Mouse (Mus musculus): ENCODE data around the gene Ptn. TPM values are rescaled to one million over a fixed set of nuclear protein-coding genes. Genes with fewer than 3 reads are reported as not detected.

Gene Ptn
- polyA plus RNA-seq, 1 experiment from 2014 or later: 427 TPM

DNA sequence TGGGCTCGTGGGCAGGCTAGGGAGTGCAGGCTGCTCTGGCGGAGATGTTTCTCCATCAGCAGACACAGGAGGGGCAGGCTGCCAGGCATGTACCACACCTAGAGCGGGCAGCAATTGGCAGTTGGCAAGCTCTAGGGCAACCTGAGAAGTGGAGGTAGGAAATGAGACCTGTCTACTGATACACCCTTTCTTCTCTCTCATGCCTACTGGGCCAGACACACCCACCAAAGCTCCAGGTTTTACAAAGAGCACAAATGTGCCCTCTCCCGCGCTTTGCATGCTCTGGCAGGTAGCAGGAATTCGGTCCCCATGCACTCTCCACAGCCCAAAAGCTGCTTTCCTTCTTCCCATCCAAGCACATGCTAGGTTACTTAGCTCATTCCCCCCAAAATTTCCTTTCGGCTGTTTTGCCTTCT, 701 bp downstream of the Ptn start:
- 4% methylated on average over 7 of the region's 7 CpGs for WGBS
- Histone ChIP-seq H3K4me3 (peak overlapping the region; percentile 65), H3K9ac (peak overlapping the region; percentile 74), H3K4me1 (peaks cover 21% of the 10 kb centered on the region), H3K4me2 (replicated peaks) (peak overlapping the region; percentile 74), H3K9me3 (no peaks in the 10 kb centered on the region), H3K27ac (peak overlapping the region; percentile 42; the same call in 1 of the 2 replicates), H3K27me3 (replicated peaks) (no peaks in the 10 kb centered on the region), H3K36me3 (peaks cover 4% of the 10 kb centered on the region)
- ATAC-seq (ENCODE audit: low FRiP score, low read depth): peak; percentile 49

- Histone ChIP-seq H3K9ac (peak overlapping the region; percentile 74), H3K4me2 (replicated peaks) (peak overlapping the region; percentile 74), H3K27ac (no peak overlapping the region)
Observed at GRCm38 (mm10) chr6:36808306-36809058, 1.5 kb downstream of the Ptn start.

DNA sequence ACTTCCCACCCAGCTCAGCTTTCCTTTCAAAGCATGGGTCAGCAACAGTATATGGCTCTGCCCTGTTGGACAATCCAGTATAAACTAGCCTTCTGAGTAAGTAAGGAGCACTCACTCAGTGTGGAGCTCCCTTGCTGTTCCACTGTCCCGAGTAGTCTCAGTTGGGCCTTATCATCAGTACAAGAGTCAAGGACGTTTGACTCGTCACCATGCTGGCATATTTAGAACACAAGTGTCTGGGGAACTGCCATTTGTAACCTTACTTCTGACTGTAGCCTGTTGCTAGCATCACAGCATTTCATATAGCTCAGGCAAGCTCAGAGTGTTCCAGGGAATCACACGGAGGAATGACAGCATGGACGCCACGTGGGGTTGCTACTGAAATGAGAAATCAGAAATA, 3.1 kb downstream of the Ptn start:
- Histone ChIP-seq H3K27me3 (replicated peaks) (no peaks in the 10 kb centered on the region), H3K9me3 (no peaks in the 10 kb centered on the region), H3K4me1 (peaks cover 21% of the 10 kb centered on the region), H3K4me2 (replicated peaks) (peak overlapping the region; percentile 43), H3K4me3 (no peak overlapping the region), H3K9ac (no peak overlapping the region), H3K27ac (no peak overlapping the region), H3K36me3 (peaks cover 12% of the 10 kb centered on the region)
- no peak for ATAC-seq (ENCODE audit: low FRiP score, low read depth)
- WGBS: 88% methylated on average over 6 of the region's 6 CpGs

More at GRCm38 (mm10) chr6:36808306-36809058, 1.5 kb downstream of the Ptn start:
- no peaks in the 10 kb centered on the region for H3K27me3 ChIP-seq (replicated peaks)
- H3K4me3 ChIP-seq: peak overlapping the region; percentile 65
- WGBS: 16% methylated on average over 7 of the region's 7 CpGs
- H3K9me3 ChIP-seq: no peaks in the 10 kb centered on the region
- peaks cover 21% of the 10 kb centered on the region for H3K4me1 ChIP-seq
- no peak for ATAC-seq (ENCODE audit: low FRiP score, low read depth)
- H3K36me3 ChIP-seq: peaks cover 6% of the 10 kb centered on the region

- no peak overlapping the region for H3K9ac ChIP-seq
- H3K27ac ChIP-seq: no peak overlapping the region
- no peak overlapping the region for H3K4me3 ChIP-seq
- H3K4me1 ChIP-seq: peaks cover 11% of the 10 kb centered on the region
- no peak for ATAC-seq (ENCODE audit: low FRiP score, low read depth)
- 68% methylated on average over 5 of the region's 5 CpGs for WGBS
- no peaks in the 10 kb centered on the region for H3K27me3 ChIP-seq (replicated peaks)
- no peaks in the 10 kb centered on the region for H3K9me3 ChIP-seq
- peaks cover 8% of the 10 kb centered on the region; the same call in 1 of the 2 replicates for H3K36me3 ChIP-seq
- H3K4me2 ChIP-seq (replicated peaks): no peak overlapping the region
Observed at GRCm38 (mm10) chr6:36800309-36800946, 9.6 kb downstream of the Ptn start.

- Histone ChIP-seq H3K27ac (peak overlapping the region; percentile 34; the same call in 1 of the 2 replicates), H3K4me2 (replicated peaks) (no peak overlapping the region), H3K9ac (no peak overlapping the region), H3K4me3 (no peak overlapping the region), H3K4me1 (peaks cover 16% of the 10 kb centered on the region), H3K36me3 (no peaks in the 10 kb centered on the region; the same call in 1 of the 2 replicates), H3K27me3 (replicated peaks) (no peaks in the 10 kb centered on the region), H3K9me3 (no peaks in the 10 kb centered on the region)
- 17% methylated on average over 3 of the region's 3 CpGs for WGBS
- peak; percentile 46 for ATAC-seq (ENCODE audit: low FRiP score, low read depth)
Observed at GRCm38 (mm10) chr6:36797066-36797655, 12.9 kb downstream of the Ptn start.

DNA sequence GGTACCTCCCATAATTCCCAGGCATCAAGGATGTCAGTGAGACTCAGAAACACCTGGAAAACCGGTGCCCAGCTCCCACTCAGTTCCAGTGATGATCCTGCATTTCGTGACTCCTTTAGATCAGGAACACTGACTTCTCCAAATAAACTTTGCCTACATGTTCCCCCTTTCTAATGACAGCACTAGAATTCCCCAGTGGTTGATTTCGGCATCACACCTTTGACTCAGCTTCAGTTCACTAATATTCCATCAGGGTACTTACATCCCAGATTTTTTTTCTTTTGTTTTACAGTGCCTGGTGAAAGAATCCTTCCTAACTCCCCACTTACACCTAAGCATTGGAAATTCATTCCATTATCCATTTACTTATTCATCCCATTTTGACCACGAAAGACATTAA, 15.5 kb downstream of the Ptn start:
- no peak for ATAC-seq (ENCODE audit: low FRiP score, low read depth)
- Histone ChIP-seq H3K4me1 (peaks cover 14% of the 10 kb centered on the region), H3K27ac (no peak overlapping the region), H3K4me2 (replicated peaks) (no peak overlapping the region), H3K36me3 (no peaks in the 10 kb centered on the region), H3K9ac (no peak overlapping the region), H3K4me3 (no peak overlapping the region), H3K9me3 (no peaks in the 10 kb centered on the region), H3K27me3 (replicated peaks) (no peaks in the 10 kb centered on the region)
- WGBS: 80% methylated on average over 4 of the region's 4 CpGs

GRCm38 (mm10) chr6:36793775-36794174, 16.2 kb downstream of the Ptn start:
- WGBS: 41% methylated on average over 5 of the region's 5 CpGs
- no peak for ATAC-seq (ENCODE audit: low FRiP score, low read depth)

DNA sequence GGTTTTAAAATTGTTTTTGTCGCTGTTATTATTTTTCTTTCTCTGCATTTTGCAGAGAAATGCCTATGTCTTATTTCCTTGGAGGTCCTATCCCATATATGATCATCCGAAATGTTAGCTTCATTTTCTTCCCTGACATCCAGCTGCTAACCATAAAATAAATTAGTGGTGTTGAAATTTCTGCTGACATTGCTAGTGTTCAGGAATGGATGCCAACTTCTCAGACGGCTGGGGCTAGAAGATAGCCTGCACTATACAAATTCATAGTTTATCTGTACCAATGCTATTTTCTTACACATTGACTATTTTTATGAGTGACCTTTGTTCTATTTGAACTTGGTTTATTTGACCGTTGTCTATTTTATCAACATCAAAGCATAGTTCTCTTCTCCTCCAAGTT, 20.8 kb downstream of the Ptn start:
- 48% methylated on average over 4 of the region's 4 CpGs for WGBS
- Histone ChIP-seq H3K27me3 (replicated peaks) (no peaks in the 10 kb centered on the region), H3K9ac (no peak overlapping the region), H3K9me3 (no peaks in the 10 kb centered on the region), H3K4me2 (replicated peaks) (no peak overlapping the region), H3K4me1 (peaks cover 37% of the 10 kb centered on the region), H3K27ac (no peak overlapping the region), H3K36me3 (no peaks in the 10 kb centered on the region), H3K4me3 (no peak overlapping the region)
- ATAC-seq (ENCODE audit: low FRiP score, low read depth): no peak

More at GRCm38 (mm10) chr6:36793775-36794174, 16.2 kb downstream of the Ptn start:
- no peak overlapping the region for H3K9ac ChIP-seq
- H3K4me3 ChIP-seq: no peak overlapping the region
- H3K27ac ChIP-seq: no peak overlapping the region
- no peaks in the 10 kb centered on the region for H3K27me3 ChIP-seq (replicated peaks)
- H3K9me3 ChIP-seq: no peaks in the 10 kb centered on the region
- H3K4me2 ChIP-seq (replicated peaks): no peak overlapping the region
- peaks cover 18% of the 10 kb centered on the region for H3K4me1 ChIP-seq
- no peaks in the 10 kb centered on the region for H3K36me3 ChIP-seq

DNA sequence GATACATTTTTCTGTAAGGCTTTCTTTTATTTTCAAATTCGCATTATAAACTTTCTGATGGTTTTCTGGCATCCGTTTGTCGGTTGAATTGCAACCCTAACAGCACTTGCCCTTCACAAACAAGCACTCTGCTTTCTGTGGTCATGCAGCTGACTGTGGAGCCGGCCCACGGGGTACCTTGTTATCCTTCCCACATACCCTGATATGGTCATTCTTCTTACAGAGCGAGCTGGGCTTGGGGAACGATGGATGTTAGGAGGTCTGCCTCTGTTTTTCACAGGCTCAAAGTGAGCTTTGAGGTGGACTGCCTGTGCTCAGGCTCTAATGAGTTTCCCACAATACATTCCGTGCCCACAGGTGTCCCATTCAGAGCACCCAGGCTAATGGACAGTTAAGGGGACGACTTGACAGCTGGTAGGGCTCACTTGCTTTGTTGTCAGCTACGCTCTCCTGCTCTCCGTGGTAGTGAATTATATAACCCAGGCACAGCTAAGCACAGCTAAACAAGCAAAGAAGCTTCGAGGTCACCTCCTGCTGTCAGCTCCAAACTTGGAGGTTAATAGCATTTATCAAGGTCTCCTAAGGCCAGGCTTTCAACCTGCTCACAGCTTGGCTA, 21.3 kb downstream of the Ptn start:
- Histone ChIP-seq H3K4me3 (no peak overlapping the region), H3K9ac (no peak overlapping the region), H3K27ac (no peak overlapping the region), H3K4me1 (peaks cover 35% of the 10 kb centered on the region), H3K4me2 (replicated peaks) (peak overlapping the region; percentile 22; the same call in 1 of the 2 replicates), H3K27me3 (replicated peaks) (no peaks in the 10 kb centered on the region), H3K36me3 (no peaks in the 10 kb centered on the region), H3K9me3 (no peaks in the 10 kb centered on the region)
- WGBS: 17% methylated on average over 12 of the region's 12 CpGs
- ATAC-seq (ENCODE audit: low FRiP score, low read depth): peak; percentile 64

GRCm38 (mm10) chr6:36784682-36785208, 25.3 kb downstream of the Ptn start:
- Histone ChIP-seq H3K4me3 (no peak overlapping the region), H3K9ac (no peak overlapping the region), H3K36me3 (no peaks in the 10 kb centered on the region), H3K4me2 (replicated peaks) (0 out of 2 replicates have a peak overlapping the region, but pooled peaks have one; percentile 20), H3K27me3 (replicated peaks) (no peaks in the 10 kb centered on the region; the same call in 1 of the 2 replicates), H3K27ac (no peak overlapping the region), H3K4me1 (peaks cover 41% of the 10 kb centered on the region), H3K9me3 (no peaks in the 10 kb centered on the region)
- WGBS: 14% methylated on average over 3 of the region's 3 CpGs
- peak; percentile 79 for ATAC-seq (ENCODE audit: low FRiP score, low read depth)

DNA sequence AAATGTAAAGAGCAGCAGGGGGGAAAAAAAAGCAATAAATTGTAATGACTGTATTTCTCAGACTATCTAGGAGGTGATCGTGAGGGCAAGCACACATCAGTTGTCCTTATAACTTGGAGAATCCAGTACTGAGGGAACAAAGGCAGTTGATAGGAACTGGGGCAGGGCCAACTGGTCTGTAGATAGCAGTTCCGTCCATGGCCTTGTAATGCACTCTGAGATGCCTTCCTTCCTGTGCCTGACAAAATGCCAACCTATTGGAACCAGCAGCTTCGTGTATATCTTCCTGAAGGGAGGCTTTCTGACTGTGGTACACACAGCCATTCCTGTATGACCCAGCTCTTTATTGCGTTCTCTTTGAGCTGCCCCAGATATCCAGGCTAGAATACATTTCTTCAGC, 27.5 kb downstream of the Ptn start:
- Histone ChIP-seq H3K9me3 (no peaks in the 10 kb centered on the region), H3K4me1 (peaks cover 46% of the 10 kb centered on the region), H3K9ac (no peak overlapping the region), H3K4me2 (replicated peaks) (no peak overlapping the region), H3K4me3 (no peak overlapping the region), H3K36me3 (no peaks in the 10 kb centered on the region), H3K27ac (no peak overlapping the region), H3K27me3 (replicated peaks) (no peaks in the 10 kb centered on the region; the same call in 1 of the 2 replicates)
- 48% methylated on average over 4 of the region's 4 CpGs for WGBS
- no peak for ATAC-seq (ENCODE audit: low FRiP score, low read depth)

All from neural tube, embryonic 12.5 days (tissue).